In the genomic region with DNA sequence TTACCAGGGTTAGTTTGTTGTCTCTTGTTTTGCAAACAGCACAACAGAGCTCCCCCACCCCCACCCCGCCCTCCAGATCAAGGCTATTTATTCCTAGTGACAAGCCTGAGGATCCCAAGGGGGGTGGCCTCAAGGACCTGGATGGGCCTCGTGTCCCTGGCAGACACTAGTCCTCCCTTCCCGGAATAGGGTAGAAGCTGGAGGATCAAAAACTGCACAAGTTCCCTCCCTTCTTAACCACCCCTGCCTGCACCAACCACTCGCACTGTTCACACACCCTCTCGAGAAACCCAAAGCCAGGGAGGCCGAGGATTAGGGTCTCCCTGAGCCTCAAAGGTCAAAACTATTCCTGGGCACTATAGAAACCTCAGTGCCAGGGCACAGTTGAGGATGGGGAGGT, we compare ENCODE assay signal across 9 mouse cellular contexts. TPM values are rescaled to one million over a fixed set of nuclear protein-coding genes. Genes with fewer than 3 reads are reported as not detected.
DNase-seq lines count a peak whose midpoint lies in the region; ATAC-seq and TF ChIP-seq lines count a peak whose summit lies in the region.
"Had no signal": no experiment of that assay in that cellular context is flagged by ENCODE, and none has a peak within 500 bp of the region (broad histone marks: within the 10 kb centered on the region; RNA-seq: fewer than 3 reads in every experiment).

No protein-coding gene starts in this region.

- TF ChIP-seq POLR2A in embryonic fibroblast, embryonic 13.5 days (IDR thresholded peaks at IDR 0.05; ENCODE audit: low read depth, low read length) = no peak
- no peak for TF ChIP-seq POLR2A in myocyte (IDR thresholded peaks at IDR 0.05; ENCODE audit: insufficient read length, low read depth)

- no peak overlapping the region for H3ac ChIP-seq in myocyte (ENCODE audit: control insufficient read depth, insufficient read length)

- 25% methylated on average over 6 of the region's 6 CpGs for WGBS in liver, embryonic 11.5 days
- WGBS in hindbrain, postnatal 0 days = 17% methylated on average over 6 of the region's 6 CpGs

- peaks cover 41% of the 10 kb centered on the region for H3K79me2 ChIP-seq in myocyte (ENCODE audit: control insufficient read depth, insufficient read depth)

- peak overlapping the region; percentile 46; the same call in 1 of the 2 replicates for H3K27ac ChIP-seq in liver, embryonic 11.5 days (ENCODE audit: low read depth, low read length)
- H3K27ac ChIP-seq in embryonic fibroblast, embryonic 13.5 days (ENCODE audit: insufficient read depth, low read length) = peak overlapping the region; percentile 86
- H3K27ac ChIP-seq in hindbrain, postnatal 0 days = no peak overlapping the region

- no peaks in the 10 kb centered on the region for H3K36me3 ChIP-seq in liver, embryonic 11.5 days (ENCODE audit: control insufficient read depth, insufficient read depth, low read length)
- H3K36me3 ChIP-seq in hindbrain, postnatal 0 days (ENCODE audit: insufficient read depth, low read length) = no peaks in the 10 kb centered on the region
- no peaks in the 10 kb centered on the region for H3K36me3 ChIP-seq in myocyte (ENCODE audit: control insufficient read depth, insufficient read depth)

- no peak overlapping the region; the same call in 1 of the 2 replicates for H3K9ac ChIP-seq in liver, embryonic 11.5 days (ENCODE audit: low read depth, low read length)
- no peak overlapping the region for H3K9ac ChIP-seq in hindbrain, postnatal 0 days (replicated peaks; ENCODE audit: low read length)

- no peak for TF ChIP-seq CTCF in embryonic fibroblast, embryonic 13.5 days (IDR thresholded peaks at IDR 0.05; ENCODE audit: borderline replicate concordance, insufficient read depth, low read length)
- TF ChIP-seq CTCF in hindbrain, postnatal 0 days (IDR thresholded peaks at IDR 0.05; ENCODE audit: low read depth) = no peak

- peak overlapping the region; percentile 98 for H3K4me2 ChIP-seq in liver, embryonic 11.5 days
- peak overlapping the region; percentile 97 for H3K4me2 ChIP-seq in hindbrain, postnatal 0 days (ENCODE audit: low read depth, low read length)
- peak overlapping the region; percentile 76 for H3K4me2 ChIP-seq in myocyte (ENCODE audit: low read depth)

- no peak for DNase-seq in liver, embryonic 11.5 days (ENCODE audit: low spot score)
- DNase-seq in liver = no peak
- no peak for DNase-seq in hindbrain, postnatal 0 days (ENCODE audit: low spot score)
- DNase-seq in spleen, adult 18-20 months = no peak
- DNase-seq in spleen, postnatal 14 days (ENCODE audit: low spot score in 2 of 2) = no peak

- no peak for ATAC-seq in liver, embryonic 11.5 days (replicated peaks; ENCODE audit: low FRiP score)
- ATAC-seq in hindbrain, postnatal 0 days = no peak
- ATAC-seq in megakaryocyte-erythroid progenitor cell, adult 5-6 weeks (replicated peaks; ENCODE audit: low FRiP score, low TSS enrichment, poor library complexity, severe bottlenecking) = no peak

- peak overlapping the region; percentile 91; the same call in 1 of the 2 replicates for H3K4me3 ChIP-seq in liver, embryonic 11.5 days (ENCODE audit: low read depth, low read length)
- peak overlapping the region; percentile 37 for H3K4me3 ChIP-seq in embryonic fibroblast, embryonic 13.5 days (ENCODE audit: insufficient read depth, low read length)
- H3K4me3 ChIP-seq in hindbrain, postnatal 0 days (ENCODE audit: low read length) = peak overlapping the region; percentile 65; the same call in 1 of the 2 replicates
- peak overlapping the region; percentile 97 for H3K4me3 ChIP-seq in myocyte

- H3K9me3 ChIP-seq in liver, embryonic 11.5 days (ENCODE audit: control insufficient read depth, low read length) = no peaks in the 10 kb centered on the region
- H3K9me3 ChIP-seq in hindbrain, postnatal 0 days (ENCODE audit: low read length) = no peaks in the 10 kb centered on the region

- no peaks in the 10 kb centered on the region for H3K27me3 ChIP-seq in liver, embryonic 11.5 days (replicated peaks; ENCODE audit: control insufficient read depth, insufficient read depth, low read length)
- H3K27me3 ChIP-seq in hindbrain, postnatal 0 days (ENCODE audit: insufficient read depth, low read length) = no peaks in the 10 kb centered on the region
- no peaks in the 10 kb centered on the region for H3K27me3 ChIP-seq in myocyte (ENCODE audit: control insufficient read depth, insufficient read depth, insufficient read length)

- peaks cover 44% of the 10 kb centered on the region for H3K4me1 ChIP-seq in liver, embryonic 11.5 days (replicated peaks; ENCODE audit: control insufficient read depth, insufficient read depth, low read length)
- 0 out of 2 replicates have a peak, but pooled peaks cover 7% of the 10 kb centered on the region for H3K4me1 ChIP-seq in embryonic fibroblast, embryonic 13.5 days (ENCODE audit: control insufficient read depth, insufficient read depth, low read length)
- 0 out of 2 replicates have a peak, but pooled peaks cover 3% of the 10 kb centered on the region for H3K4me1 ChIP-seq in hindbrain, postnatal 0 days (ENCODE audit: insufficient read depth, low read length)

TF ChIP-seq in myocyte, 11 proteins besides CTCF, POLR2A, EP300 and RAD21:
- TF ChIP-seq MYOD1 (IDR thresholded peaks at IDR 0.05; ENCODE audit: control insufficient read depth in 1 of 3, insufficient read length in 2 of 3, low read depth in 2 of 3) (no peak), TCF12 (IDR thresholded peaks at IDR 0.05; ENCODE audit: insufficient read depth, poor library complexity, severe bottlenecking) (no peak), MYOG (IDR thresholded peaks at IDR 0.05; ENCODE audit: control insufficient read depth in 1 of 3, insufficient read depth in 1 of 3, insufficient read length in 2 of 3, low read depth in 2 of 3) (no peak), E2F4 (IDR thresholded peaks at IDR 0.05; ENCODE audit: insufficient read depth) (no peak), MAX (IDR thresholded peaks at IDR 0.05; ENCODE audit: low read depth) (no peak), SRF (IDR thresholded peaks at IDR 0.05; ENCODE audit: control insufficient read depth, insufficient read length, low read depth) (no peak), REST (IDR thresholded peaks at IDR 0.05; ENCODE audit: insufficient read depth, insufficient read length) (no peak), POLR2AphosphoS2 (IDR thresholded peaks at IDR 0.05; ENCODE audit: insufficient read length, low read depth) (no peak), TCF3 (IDR thresholded peaks at IDR 0.05; ENCODE audit: insufficient read length, low read depth) (no peak), USF1 (IDR thresholded peaks at IDR 0.05; ENCODE audit: low read depth) (no peak), CEBPB (IDR thresholded peaks at IDR 0.05; ENCODE audit: insufficient read depth, poor library complexity, severe bottlenecking) (no peak)

RNA-seq across cellular contexts. Expression of a gene that starts 0.7 kb away (rescaled TPM):
- polyA plus RNA-seq in liver, embryonic 11.5 days (2014; fragmentation: Nextera tagmentation; extraction: Ambion mirVana) = 5.1 and 6.8 TPM in 2 replicates
- polyA plus RNA-seq in embryonic fibroblast, embryonic 13.5 days (2011; ENCODE audit: insufficient read length, low read depth, missing spikeins) = 135 and 148 TPM in 2 replicates
- total RNA-seq in hindbrain, postnatal 0 days (2014; rRNA removed) = 7.1 and 7.3 TPM in 2 replicates
- 2.5 and 3.1 TPM in 2 replicates for polyA plus RNA-seq in hindbrain, postnatal 0 days (2015; fragmentation: Nextera tagmentation; extraction: Ambion mirVana)
- 110 TPM for polyA plus RNA-seq in myocyte (2012; fragmentation: generic; extraction: Trizol)
- 3.3 and 5.3 TPM in 2 replicates for total RNA-seq in megakaryocyte-erythroid progenitor cell, adult 5-6 weeks (2014; fragmentation: Nextera tagmentation)
- 0.42 and 4.1 TPM in 2 replicates for total RNA-seq in megakaryocyte-erythroid progenitor cell, adult 5-6 weeks (2017)

RNA-seq across cellular contexts. Expression of a gene that starts 6.4 kb away (rescaled TPM):
- polyA plus RNA-seq in liver, embryonic 11.5 days (2014; fragmentation: Nextera tagmentation; extraction: Ambion mirVana) = 73.3 and 80.5 TPM in 2 replicates
- 51.1 and 51.9 TPM in 2 replicates for polyA plus RNA-seq in embryonic fibroblast, embryonic 13.5 days (2011; ENCODE audit: insufficient read length, low read depth, missing spikeins)
- total RNA-seq in hindbrain, postnatal 0 days (2014; rRNA removed) = 4.0 and 9.0 TPM in 2 replicates
- polyA plus RNA-seq in hindbrain, postnatal 0 days (2015; fragmentation: Nextera tagmentation; extraction: Ambion mirVana) = 31.2 and 39.0 TPM in 2 replicates
- 36.2 TPM for polyA plus RNA-seq in myocyte (2012; fragmentation: generic; extraction: Trizol)
- 54.9 and 55.0 TPM in 2 replicates for total RNA-seq in megakaryocyte-erythroid progenitor cell, adult 5-6 weeks (2014; fragmentation: Nextera tagmentation)
- 101 and 103 TPM in 2 replicates for total RNA-seq in megakaryocyte-erythroid progenitor cell, adult 5-6 weeks (2017)

RNA-seq across cellular contexts. Expression of a gene that starts 14.8 kb away (rescaled TPM):
- polyA plus RNA-seq in liver, embryonic 11.5 days (2014; fragmentation: Nextera tagmentation; extraction: Ambion mirVana) = 172 and 182 TPM in 2 replicates
- polyA plus RNA-seq in embryonic fibroblast, embryonic 13.5 days (2011; ENCODE audit: insufficient read length, low read depth, missing spikeins) = 64.6 and 70.7 TPM in 2 replicates
- 18.7 and 33.0 TPM in 2 replicates for total RNA-seq in hindbrain, postnatal 0 days (2014; rRNA removed)
- 79.7 and 87.9 TPM in 2 replicates for polyA plus RNA-seq in hindbrain, postnatal 0 days (2015; fragmentation: Nextera tagmentation; extraction: Ambion mirVana)
- 41.6 TPM for polyA plus RNA-seq in myocyte (2012; fragmentation: generic; extraction: Trizol)
- 99.2 and 101 TPM in 2 replicates for total RNA-seq in megakaryocyte-erythroid progenitor cell, adult 5-6 weeks (2014; fragmentation: Nextera tagmentation)
- total RNA-seq in megakaryocyte-erythroid progenitor cell, adult 5-6 weeks (2017) = 208 and 222 TPM in 2 replicates

RNA-seq across cellular contexts. Expression of a gene that starts 41.9 kb away (rescaled TPM):
- 58.2 and 63.3 TPM in 2 replicates for polyA plus RNA-seq in liver, embryonic 11.5 days (2014; fragmentation: Nextera tagmentation; extraction: Ambion mirVana)
- polyA plus RNA-seq in embryonic fibroblast, embryonic 13.5 days (2011; ENCODE audit: insufficient read length, low read depth, missing spikeins) = 33.5 and 48.3 TPM in 2 replicates
- 15.9 and 16.0 TPM in 2 replicates for total RNA-seq in hindbrain, postnatal 0 days (2014; rRNA removed)
- polyA plus RNA-seq in hindbrain, postnatal 0 days (2015; fragmentation: Nextera tagmentation; extraction: Ambion mirVana) = 14.9 and 15.4 TPM in 2 replicates
- 25.1 TPM for polyA plus RNA-seq in myocyte (2012; fragmentation: generic; extraction: Trizol)
- 77.5 and 89.7 TPM in 2 replicates for total RNA-seq in megakaryocyte-erythroid progenitor cell, adult 5-6 weeks (2014; fragmentation: Nextera tagmentation)
- 43.6 and 56.5 TPM in 2 replicates for total RNA-seq in megakaryocyte-erythroid progenitor cell, adult 5-6 weeks (2017)

RNA-seq across cellular contexts. Expression of a gene that starts 43.2 kb away (rescaled TPM):
- polyA plus RNA-seq in liver, embryonic 11.5 days (2014; fragmentation: Nextera tagmentation; extraction: Ambion mirVana) = 0.16 and 0.21 TPM in 2 replicates
- not detected in 2 replicates for polyA plus RNA-seq in embryonic fibroblast, embryonic 13.5 days (2011; ENCODE audit: insufficient read length, low read depth, missing spikeins)
- total RNA-seq in hindbrain, postnatal 0 days (2014; rRNA removed) = 4.8 and 7.0 TPM in 2 replicates
- 4.1 and 6.3 TPM in 2 replicates for polyA plus RNA-seq in hindbrain, postnatal 0 days (2015; fragmentation: Nextera tagmentation; extraction: Ambion mirVana)
- 0.01 TPM for polyA plus RNA-seq in myocyte (2012; fragmentation: generic; extraction: Trizol)
- not detected in 2 replicates for total RNA-seq in megakaryocyte-erythroid progenitor cell, adult 5-6 weeks (2014; fragmentation: Nextera tagmentation)
- total RNA-seq in megakaryocyte-erythroid progenitor cell, adult 5-6 weeks (2017) = 0.23 TPM in 1 of 2 replicates, not detected in the other
- total RNA-seq: hematopoietic stem cell, adult 5-6 weeks had no signal

Comparison
In these comparisons a context has a peak if more than half of its experiments do, and no peak if none do; other contexts are left out.
1. H3K4me3 ChIP-seq: peak in every context shown above with its lines; median percentile 97 in myocyte; 91 in liver, embryonic 11.5 days; 65 in hindbrain, postnatal 0 days; 37 in embryonic fibroblast, embryonic 13.5 days.
2. RNA of a gene that starts 0.7 kb away (polyA plus RNA-seq): 135 to 148 TPM in embryonic fibroblast, embryonic 13.5 days and 110 TPM in myocyte (single experiment); 5.1 to 6.8 TPM in liver, embryonic 11.5 days and 2.5 to 3.1 TPM in hindbrain, postnatal 0 days; every median in the first group is over 10 times any median in the second.
3. Peak in every context shown above with its lines, with median percentiles within 50 percentile points of each other: H3K4me2 ChIP-seq.